Mouse (Mus musculus): ENCODE measurements around the gene Clp1. TPM values are rescaled to one million over a fixed set of nuclear protein-coding genes. Genes with fewer than 3 reads are reported as not detected.

The Clp1 gene
- polyA plus RNA-seq, 1 experiment from 2014 or later: 53.9 TPM

- no peaks in the 10 kb centered on the region for H3K27me3 ChIP-seq
- no peak overlapping the region; the same call in 1 of the 2 replicates for H3K4me2 ChIP-seq
- H3K27ac ChIP-seq (replicated peaks): no peak overlapping the region
- H3K9me3 ChIP-seq (replicated peaks): no peaks in the 10 kb centered on the region
- H3K36me3 ChIP-seq (replicated peaks): peaks cover 43% of the 10 kb centered on the region
- peaks cover 45% of the 10 kb centered on the region for H3K4me1 ChIP-seq (replicated peaks)
- ATAC-seq (ENCODE audit: insufficient read depth): no peak
- no peak overlapping the region for H3K9ac ChIP-seq
- WGBS (ENCODE audit: insufficient replicate concordance): 85% methylated on average over 2 of the region's 2 CpGs
- H3K4me3 ChIP-seq (replicated peaks): no peak overlapping the region
Observed at GRCm38 (mm10) chr2:84711898-84712297, 15.3 kb downstream of the Clp1 start.

GRCm38 (mm10) chr2:84707523-84707922, 19.6 kb downstream of the Clp1 start:
- peaks cover 86% of the 10 kb centered on the region for H3K36me3 ChIP-seq (replicated peaks)
- H3K9ac ChIP-seq: no peak overlapping the region
- peaks cover 49% of the 10 kb centered on the region for H3K4me1 ChIP-seq (replicated peaks)
- no peak for ATAC-seq (ENCODE audit: insufficient read depth)
- no peaks in the 10 kb centered on the region for H3K27me3 ChIP-seq
- no peak overlapping the region for H3K27ac ChIP-seq (replicated peaks)
- no peaks in the 10 kb centered on the region for H3K9me3 ChIP-seq (replicated peaks)
- WGBS (ENCODE audit: insufficient replicate concordance): 72% methylated on average over 1 of the region's 1 CpGs
- no peak overlapping the region for H3K4me2 ChIP-seq
- H3K4me3 ChIP-seq (replicated peaks): no peak overlapping the region

- Histone ChIP-seq H3K4me1 (replicated peaks) (peaks cover 38% of the 10 kb centered on the region), H3K27ac (replicated peaks) (no peak overlapping the region; the same call in 1 of the 2 replicates), H3K36me3 (replicated peaks) (peaks cover 92% of the 10 kb centered on the region), H3K4me3 (replicated peaks) (no peak overlapping the region), H3K4me2 (no peak overlapping the region), H3K27me3 (no peaks in the 10 kb centered on the region), H3K9ac (no peak overlapping the region), H3K9me3 (replicated peaks) (no peaks in the 10 kb centered on the region)
- ATAC-seq (ENCODE audit: insufficient read depth): no peak
- 74% methylated on average over 1 of the region's 1 CpGs for WGBS (ENCODE audit: insufficient replicate concordance)
Observed at GRCm38 (mm10) chr2:84705295-84705694, 21.9 kb downstream of the Clp1 start.

- no peak overlapping the region for H3K9ac ChIP-seq
- ATAC-seq (ENCODE audit: insufficient read depth): no peak
- WGBS (ENCODE audit: insufficient replicate concordance): 74% methylated on average over 5 of the region's 5 CpGs
- no peak overlapping the region for H3K4me3 ChIP-seq (replicated peaks)
- no peaks in the 10 kb centered on the region for H3K9me3 ChIP-seq (replicated peaks)
- no peaks in the 10 kb centered on the region for H3K27me3 ChIP-seq
- peak overlapping the region; percentile 19; the same call in 1 of the 2 replicates for H3K27ac ChIP-seq (replicated peaks)
- H3K36me3 ChIP-seq (replicated peaks): peaks cover 92% of the 10 kb centered on the region
- H3K4me2 ChIP-seq: no peak overlapping the region
- peaks cover 36% of the 10 kb centered on the region for H3K4me1 ChIP-seq (replicated peaks)
Observed at GRCm38 (mm10) chr2:84704329-84704728, 22.8 kb downstream of the Clp1 start.

GRCm38 (mm10) chr2:84703497-84703896, 23.7 kb downstream of the Clp1 start:
- peaks cover 91% of the 10 kb centered on the region for H3K36me3 ChIP-seq (replicated peaks)
- H3K4me3 ChIP-seq (replicated peaks): no peak overlapping the region
- H3K9ac ChIP-seq: no peak overlapping the region
- H3K4me1 ChIP-seq (replicated peaks): peaks cover 36% of the 10 kb centered on the region
- no peak overlapping the region for H3K27ac ChIP-seq (replicated peaks)
- no peak for ATAC-seq (ENCODE audit: insufficient read depth)
- H3K9me3 ChIP-seq (replicated peaks): no peaks in the 10 kb centered on the region
- H3K4me2 ChIP-seq: no peak overlapping the region
- H3K27me3 ChIP-seq: no peaks in the 10 kb centered on the region
- WGBS (ENCODE audit: insufficient replicate concordance): 49% methylated on average over 1 of the region's 1 CpGs

- WGBS (ENCODE audit: insufficient replicate concordance): 83% methylated on average over 5 of the region's 5 CpGs
- no peaks in the 10 kb centered on the region for H3K4me1 ChIP-seq (replicated peaks)
- H3K4me2 ChIP-seq: no peak overlapping the region
- H3K4me3 ChIP-seq (replicated peaks): no peak overlapping the region
- peaks cover 94% of the 10 kb centered on the region for H3K36me3 ChIP-seq (replicated peaks)
- H3K9me3 ChIP-seq (replicated peaks): no peaks in the 10 kb centered on the region
- no peak for ATAC-seq (ENCODE audit: insufficient read depth)
- H3K27ac ChIP-seq (replicated peaks): no peak overlapping the region
- H3K27me3 ChIP-seq: no peaks in the 10 kb centered on the region
- no peak overlapping the region for H3K9ac ChIP-seq
Observed at GRCm38 (mm10) chr2:84695007-84695695, 32.0 kb downstream of the Clp1 start.

- Histone ChIP-seq H3K4me2 (no peak overlapping the region), H3K9me3 (replicated peaks) (no peaks in the 10 kb centered on the region), H3K4me3 (replicated peaks) (no peak overlapping the region), H3K27ac (replicated peaks) (no peak overlapping the region), H3K9ac (no peak overlapping the region), H3K36me3 (replicated peaks) (peaks cover 94% of the 10 kb centered on the region), H3K27me3 (no peaks in the 10 kb centered on the region), H3K4me1 (replicated peaks) (peaks cover 14% of the 10 kb centered on the region)
- 87% methylated on average over 12 of the region's 12 CpGs for WGBS (ENCODE audit: insufficient replicate concordance)
- no peak for ATAC-seq (ENCODE audit: insufficient read depth)
Observed at GRCm38 (mm10) chr2:84690050-84690449, 37.1 kb downstream of the Clp1 start.

- no peaks in the 10 kb centered on the region for H3K27me3 ChIP-seq
- 57% methylated on average over 2 of the region's 2 CpGs for WGBS (ENCODE audit: insufficient replicate concordance)
- peaks cover 24% of the 10 kb centered on the region for H3K4me1 ChIP-seq (replicated peaks)
- no peak for ATAC-seq (ENCODE audit: insufficient read depth)
- peaks cover 89% of the 10 kb centered on the region for H3K36me3 ChIP-seq (replicated peaks)
- H3K27ac ChIP-seq (replicated peaks): peak overlapping the region; percentile 58
- H3K9ac ChIP-seq: no peak overlapping the region
- no peaks in the 10 kb centered on the region for H3K9me3 ChIP-seq (replicated peaks)
- no peak overlapping the region for H3K4me2 ChIP-seq
- H3K4me3 ChIP-seq (replicated peaks): no peak overlapping the region
Observed at GRCm38 (mm10) chr2:84688080-84688844, 38.9 kb downstream of the Clp1 start.

- H3K4me2 ChIP-seq: peak overlapping the region; percentile 64
- peaks cover 49% of the 10 kb centered on the region for H3K4me1 ChIP-seq (replicated peaks)
- ATAC-seq (ENCODE audit: insufficient read depth): peak; percentile 50
- no peaks in the 10 kb centered on the region for H3K9me3 ChIP-seq (replicated peaks)
- H3K4me3 ChIP-seq (replicated peaks): peak overlapping the region; percentile 38
- H3K9ac ChIP-seq: peak overlapping the region; percentile 52
- H3K27me3 ChIP-seq: no peaks in the 10 kb centered on the region
- peak overlapping the region; percentile 99 for H3K27ac ChIP-seq (replicated peaks)
- H3K36me3 ChIP-seq (replicated peaks): peaks cover 50% of the 10 kb centered on the region
- 24% methylated on average over 6 of the region's 6 CpGs for WGBS (ENCODE audit: insufficient replicate concordance)
Observed at GRCm38 (mm10) chr2:84682605-84683183, 44.5 kb downstream of the Clp1 start.

GRCm38 (mm10) chr2:84679016-84679415, 48.1 kb downstream of the Clp1 start, which contains the start of gene Tmx2:
Gene Tmx2, minus strand, starts transcription at chr2:84679140.
- peaks cover 59% of the 10 kb centered on the region for H3K4me1 ChIP-seq (replicated peaks)
- H3K9me3 ChIP-seq (replicated peaks): no peaks in the 10 kb centered on the region
- peak within 1 kb of the TSS; percentile 87 for H3K9ac ChIP-seq
- H3K4me3 ChIP-seq (replicated peaks): peak within 1 kb of the TSS; percentile 87
- peaks cover 35% of the 10 kb centered on the region for H3K36me3 ChIP-seq (replicated peaks)
- no peaks in the 10 kb centered on the region for H3K27me3 ChIP-seq
- peak within 1 kb of the TSS; percentile 81 for H3K4me2 ChIP-seq
- WGBS (ENCODE audit: insufficient replicate concordance): 7% methylated on average over 8 of the region's 8 CpGs
- no peak for ATAC-seq (ENCODE audit: insufficient read depth)
- peak within 1 kb of the TSS; percentile 90 for H3K27ac ChIP-seq (replicated peaks)

All from liver, embryonic 15.5 days (tissue).